In genomic region chr2:157204366-157205218, GRCm38 (mm10) we compare ENCODE assay signal across 8 mouse cellular contexts. TPM values are rescaled to one million over a fixed set of nuclear protein-coding genes. Genes with fewer than 3 reads are reported as not detected.
DNase-seq lines count a peak whose midpoint lies in the region; ATAC-seq lines count a peak whose summit lies in the region.

Gene Rbl1, minus strand, starts transcription at chr2:157204534.

- peak within 1 kb of the TSS; percentile 77 for H3K4me3 ChIP-seq in hindbrain, embryonic 13.5 days

- DNase-seq in Muller cell, postnatal 12 days (ENCODE audit: inconsistent ontology term), result peak; percentile 98
- peak; percentile 89 for DNase-seq in cerebellum, adult 9-11 months
- peak; percentile 78 to 85 for DNase-seq in frontal cortex, postnatal 10 days (ENCODE audit: low spot score in 2 of 2)
- DNase-seq in layer of hippocampus, postnatal 25 days (ENCODE audit: extremely low spot score in 1 of 2, low spot score in 1 of 2), result peak; percentile 78 to 92
- peak; percentile 89 for DNase-seq in lung, postnatal 25 days (ENCODE audit: low spot score)
- peak; percentile 95 for DNase-seq in retina, embryonic 14.5 days (ENCODE audit: low spot score)
- DNase-seq in thymus, postnatal 4 days, result peak; percentile 94

- peak within 1 kb of the TSS; percentile 86 for H3K9ac ChIP-seq in hindbrain, embryonic 13.5 days

- H3K9me3 ChIP-seq in hindbrain, embryonic 13.5 days, result no peaks in the 10 kb centered on the region

- no peaks in the 10 kb centered on the region for H3K27me3 ChIP-seq in hindbrain, embryonic 13.5 days

- WGBS in hindbrain, embryonic 13.5 days, result 1% methylated on average over 69 of the region's 73 CpGs

- no peaks in the 10 kb centered on the region for H3K36me3 ChIP-seq in hindbrain, embryonic 13.5 days

- peak within 1 kb of the TSS; percentile 98 for H3K27ac ChIP-seq in hindbrain, embryonic 13.5 days

- peak; percentile 89 for ATAC-seq in hindbrain, embryonic 13.5 days (ENCODE audit: low FRiP score)

- H3K4me2 ChIP-seq in hindbrain, embryonic 13.5 days, result peak within 1 kb of the TSS; percentile 74

- peaks cover 22% of the 10 kb centered on the region for H3K4me1 ChIP-seq in hindbrain, embryonic 13.5 days (replicated peaks)

RNA-seq across cellular contexts. Expression of gene Rbl1, which starts in this region (rescaled TPM):
- polyA plus RNA-seq in hindbrain, embryonic 13.5 days (2015; fragmentation: Nextera tagmentation; extraction: Ambion mirVana), result 9.1 and 9.4 TPM in 2 replicates
- total RNA-seq in layer of hippocampus, postnatal 25 days (2021), result 1 to 10 TPM; 1.3 to 2.2 TPM

Comparison
In these comparisons a context has a peak if more than half of its experiments do, and no peak if none do; other contexts are left out.
1. Peak in every context shown above with its lines: DNase-seq, ATAC-seq, H3K4me3 ChIP-seq and H3K27ac ChIP-seq.